Mouse (Mus musculus) midbrain, embryonic 15.5 days (tissue): ENCODE measurements around the gene Fam49a. TPM values are rescaled to one million over a fixed set of nuclear protein-coding genes. Genes with fewer than 3 reads are reported as not detected.
A peak's percentile ranks its signal among the peaks of the same experiment; 100 is the strongest.

ENCODE experiments used
- ATAC-seq: fragments of 200-750 bp; cut with Nextera tagmentation; replicated peaks from 2 replicates; pipeline ENCODE4 v1.8.0; 2017; ENCODE audit warnings: moderate TSS enrichment
- H3K27ac ChIP-seq: fragments of 300-500 bp; sonication (generic); 2 replicates; pipeline ENCODE4 v1.5.1; 2015; ENCODE audit warnings: mild to moderate bottlenecking, inconsistent platforms
- H3K27me3 ChIP-seq: fragments of 300-500 bp; sonication (generic); replicated peaks from 2 replicates; pipeline ENCODE4 v1.6.1; 2015; ENCODE audit warnings: inconsistent platforms
- H3K36me3 ChIP-seq: fragments of 300-500 bp; sonication (generic); replicated peaks from 2 replicates; pipeline ENCODE4 v1.6.1; 2015; ENCODE audit warnings: inconsistent platforms
- H3K4me1 ChIP-seq: fragments of 300-500 bp; sonication (generic); 2 replicates; pipeline ENCODE4 v1.6.1; 2015; ENCODE audit warnings: inconsistent platforms
- H3K4me2 ChIP-seq: fragments of 300-500 bp; sonication (generic); 2 replicates; pipeline ENCODE4 v1.6.1; 2015; ENCODE audit warnings: inconsistent platforms, mild to moderate bottlenecking, moderate library complexity
- H3K4me3 ChIP-seq: fragments of 300-500 bp; sonication (generic); 2 replicates; pipeline ENCODE4 v1.5.1; 2015; ENCODE audit warnings: mild to moderate bottlenecking, inconsistent platforms
- H3K9ac ChIP-seq: fragments of 300-500 bp; sonication (generic); 2 replicates; pipeline ENCODE4 v1.6.1; 2015; ENCODE audit warnings: mild to moderate bottlenecking, inconsistent platforms
- H3K9me3 ChIP-seq: fragments of 300-500 bp; sonication (generic); 2 replicates; pipeline ENCODE4 v1.6.1; 2016; ENCODE audit warnings: inconsistent platforms
- WGBS: fragments of 180-500 bp; shearing (Covaris S2); methylation state at CpG from one replicate; pipeline ENCODE4 v1.1.7; 2015; ENCODE audit warnings: mixed read lengths; 5-methylcytosine and 5-hydroxymethylcytosine counted together
- polyA plus RNA-seq: library from polyadenylated mRNA; unstranded; fragments of >200 nt; fragmentation: Nextera tagmentation; extraction: Ambion mirVana; gene quantifications from 2 replicates; pipeline ENCODE4 v1.2.1, GENCODE M21; 2015

Fam49a gene
- polyA plus RNA-seq = 46.4 and 48.4 TPM in 2 replicates

GRCm38 (mm10) chr12:12261987-12262971 lies at the start of gene Fam49a:
TSS of gene Fam49a (plus strand) at chr12:12262139.
- Histone ChIP-seq H3K27me3 (no peaks in the 10 kb centered on the region), H3K4me2 (peak within 1 kb of the TSS; percentile 87), H3K9ac (peak within 1 kb of the TSS; percentile 95), H3K9me3 (no peaks in the 10 kb centered on the region), H3K4me1 (peaks cover 41% of the 10 kb centered on the region), H3K4me3 (peak within 1 kb of the TSS; percentile 95), H3K36me3 (no peaks in the 10 kb centered on the region), H3K27ac (peak within 1 kb of the TSS; percentile 83)
- WGBS = under 1% methylated on average over 57 of the region's 62 CpGs
- ATAC-seq = peak; percentile 90

- no peak overlapping the region for H3K9ac ChIP-seq
- no peak for ATAC-seq
- no peaks in the 10 kb centered on the region for H3K36me3 ChIP-seq
- no peaks in the 10 kb centered on the region for H3K9me3 ChIP-seq
- no peak overlapping the region for H3K4me2 ChIP-seq
- H3K27ac ChIP-seq = no peak overlapping the region
- no peak overlapping the region for H3K4me3 ChIP-seq
- WGBS = 73% methylated on average over 3 of the region's 3 CpGs
- H3K27me3 ChIP-seq = no peaks in the 10 kb centered on the region
- H3K4me1 ChIP-seq = no peaks in the 10 kb centered on the region
Measured at GRCm38 (mm10) chr12:12213536-12213935, 48.4 kb upstream of the Fam49a start.

GRCm38 (mm10) chr12:12218947-12219346 lies 43.0 kb upstream of the Fam49a start:
- H3K9me3 ChIP-seq = no peaks in the 10 kb centered on the region
- H3K4me3 ChIP-seq = no peak overlapping the region
- no peaks in the 10 kb centered on the region for H3K36me3 ChIP-seq
- no peak overlapping the region for H3K4me2 ChIP-seq
- no peak for ATAC-seq
- H3K27me3 ChIP-seq = no peaks in the 10 kb centered on the region
- 75% methylated on average over 5 of the region's 5 CpGs for WGBS
- H3K9ac ChIP-seq = no peak overlapping the region
- no peak overlapping the region for H3K27ac ChIP-seq
- H3K4me1 ChIP-seq = no peaks in the 10 kb centered on the region

- no peaks in the 10 kb centered on the region for H3K9me3 ChIP-seq
- H3K4me3 ChIP-seq = no peak overlapping the region
- no peak overlapping the region for H3K9ac ChIP-seq
- H3K4me1 ChIP-seq = peaks cover 5% of the 10 kb centered on the region; the same call in 1 of the 2 replicates
- 79% methylated on average over 8 of the region's 8 CpGs for WGBS
- H3K27ac ChIP-seq = no peak overlapping the region
- no peak overlapping the region for H3K4me2 ChIP-seq
- H3K27me3 ChIP-seq = no peaks in the 10 kb centered on the region
- H3K36me3 ChIP-seq = no peaks in the 10 kb centered on the region
- no peak; the same call in 1 of the 2 replicates for ATAC-seq
Measured at GRCm38 (mm10) chr12:12220755-12221496, 41.0 kb upstream of the Fam49a start.

- H3K9me3 ChIP-seq = no peaks in the 10 kb centered on the region
- H3K9ac ChIP-seq = no peak overlapping the region
- H3K4me1 ChIP-seq = peaks cover 5% of the 10 kb centered on the region; the same call in 1 of the 2 replicates
- H3K4me3 ChIP-seq = no peak overlapping the region
- WGBS = 67% methylated on average over 9 of the region's 9 CpGs
- ATAC-seq = no peak
- H3K4me2 ChIP-seq = no peak overlapping the region
- no peaks in the 10 kb centered on the region for H3K36me3 ChIP-seq
- H3K27ac ChIP-seq = no peak overlapping the region
- no peaks in the 10 kb centered on the region for H3K27me3 ChIP-seq
Measured at GRCm38 (mm10) chr12:12222585-12223290, 39.2 kb upstream of the Fam49a start.

- H3K9ac ChIP-seq = no peak overlapping the region
- no peak overlapping the region for H3K4me2 ChIP-seq
- H3K36me3 ChIP-seq = no peaks in the 10 kb centered on the region
- 83% methylated on average over 2 of the region's 2 CpGs for WGBS
- no peak overlapping the region for H3K4me3 ChIP-seq
- peaks cover 5% of the 10 kb centered on the region; the same call in 1 of the 2 replicates for H3K4me1 ChIP-seq
- no peaks in the 10 kb centered on the region for H3K9me3 ChIP-seq
- no peak overlapping the region for H3K27ac ChIP-seq
- H3K27me3 ChIP-seq = no peaks in the 10 kb centered on the region
- ATAC-seq = no peak
Measured at GRCm38 (mm10) chr12:12223336-12223735, 38.6 kb upstream of the Fam49a start.

GRCm38 (mm10) chr12:12225706-12226105 lies 36.2 kb upstream of the Fam49a start:
- whole genome bisulfite sequencing = 42% methylated on average over 6 of the region's 6 CpGs
- Histone ChIP-seq H3K4me2 (no peak overlapping the region), H3K9me3 (no peaks in the 10 kb centered on the region), H3K4me1 (peaks cover 5% of the 10 kb centered on the region; the same call in 1 of the 2 replicates), H3K9ac (no peak overlapping the region), H3K36me3 (no peaks in the 10 kb centered on the region), H3K27me3 (no peaks in the 10 kb centered on the region), H3K4me3 (no peak overlapping the region), H3K27ac (no peak overlapping the region)
- ATAC-seq = peak; percentile 82

- H3K27ac ChIP-seq = no peak overlapping the region
- no peaks in the 10 kb centered on the region for H3K27me3 ChIP-seq
- 92% methylated on average over 3 of the region's 3 CpGs for WGBS
- no peak overlapping the region for H3K9ac ChIP-seq
- H3K9me3 ChIP-seq = no peaks in the 10 kb centered on the region
- no peak overlapping the region for H3K4me2 ChIP-seq
- ATAC-seq = no peak
- H3K4me3 ChIP-seq = no peak overlapping the region
- H3K36me3 ChIP-seq = no peaks in the 10 kb centered on the region
- peaks cover 5% of the 10 kb centered on the region; the same call in 1 of the 2 replicates for H3K4me1 ChIP-seq
Measured at GRCm38 (mm10) chr12:12227594-12227993, 34.3 kb upstream of the Fam49a start.

GRCm38 (mm10) chr12:12230031-12230557 lies 31.8 kb upstream of the Fam49a start:
- no peak for ATAC-seq
- no peak overlapping the region for H3K9ac ChIP-seq
- H3K27me3 ChIP-seq = no peaks in the 10 kb centered on the region
- H3K36me3 ChIP-seq = no peaks in the 10 kb centered on the region
- H3K27ac ChIP-seq = no peak overlapping the region
- H3K9me3 ChIP-seq = no peaks in the 10 kb centered on the region
- H3K4me2 ChIP-seq = no peak overlapping the region
- no peak overlapping the region for H3K4me3 ChIP-seq
- H3K4me1 ChIP-seq = peaks cover 5% of the 10 kb centered on the region; the same call in 1 of the 2 replicates

GRCm38 (mm10) chr12:12232097-12232496 lies 29.8 kb upstream of the Fam49a start:
- no peaks in the 10 kb centered on the region for H3K27me3 ChIP-seq
- H3K36me3 ChIP-seq = no peaks in the 10 kb centered on the region
- H3K4me3 ChIP-seq = no peak overlapping the region
- peaks cover 3% of the 10 kb centered on the region for H3K4me1 ChIP-seq
- H3K4me2 ChIP-seq = no peak overlapping the region
- ATAC-seq = no peak
- no peaks in the 10 kb centered on the region for H3K9me3 ChIP-seq
- no peak overlapping the region for H3K9ac ChIP-seq
- WGBS = 92% methylated on average over 4 of the region's 4 CpGs
- H3K27ac ChIP-seq = no peak overlapping the region

GRCm38 (mm10) chr12:12236978-12237377 lies 25.0 kb upstream of the Fam49a start:
- Histone ChIP-seq H3K27ac (no peak overlapping the region), H3K9me3 (no peaks in the 10 kb centered on the region), H3K4me3 (no peak overlapping the region), H3K4me2 (no peak overlapping the region), H3K4me1 (peaks cover 3% of the 10 kb centered on the region), H3K27me3 (no peaks in the 10 kb centered on the region), H3K9ac (no peak overlapping the region), H3K36me3 (no peaks in the 10 kb centered on the region)
- WGBS = 34% methylated on average over 5 of the region's 5 CpGs
- peak; percentile 73 for ATAC-seq
